21 mouse cellular contexts compared by ENCODE assay signal in genomic region chr1:172683957-172684356, GRCm38 (mm10). TPM values are rescaled to one million over a fixed set of nuclear protein-coding genes. Genes with fewer than 3 reads are reported as not detected.
"Had no signal": no experiment of that assay in that cellular context is flagged by ENCODE, and none has a peak within 500 bp of the region (broad histone marks: within the 10 kb centered on the region; RNA-seq: fewer than 3 reads in every experiment).

No protein-coding gene starts in this region.

- DNase-seq: kidney, adult 2 months; kidney, postnatal 25 days; layer of hippocampus, postnatal 36 days; liver, embryonic 13.5 days; lung, adult 2 months; thymus, adult 18-20 months; thymus, postnatal 36 days had no signal

- H3K27ac ChIP-seq: kidney, postnatal 0 days; left cerebral cortex, adult 2 months; liver, embryonic 13.5 days; macrophage; midbrain, embryonic 12.5 days had no signal

- H3K4me3 ChIP-seq: left cerebral cortex, adult 2 months; liver, embryonic 13.5 days; midbrain, embryonic 12.5 days had no signal

- H3K9me3 ChIP-seq: liver, embryonic 13.5 days had no signal

- H3K4me2 ChIP-seq: liver, embryonic 13.5 days; midbrain, embryonic 12.5 days had no signal

- H3K9ac ChIP-seq: liver, embryonic 13.5 days; midbrain, embryonic 12.5 days had no signal

- H3K27me3 ChIP-seq: liver, embryonic 13.5 days; midbrain, embryonic 12.5 days had no signal

- H3K36me3 ChIP-seq: liver, embryonic 13.5 days; midbrain, embryonic 12.5 days had no signal

- ATAC-seq: midbrain, embryonic 16.5 days had no signal

- H3K4me1 ChIP-seq: liver, embryonic 13.5 days; midbrain, embryonic 12.5 days had no signal

RNA-seq across cellular contexts. Expression of gene Crp, which starts 13.9 kb away (rescaled TPM):
- total RNA-seq: layer of hippocampus, adult 8-10 months; layer of hippocampus, postnatal 10 days; layer of hippocampus, postnatal 36 days; left cerebral cortex, adult 2 months; left cerebral cortex, postnatal 10 days; left cerebral cortex, postnatal 36 days; megakaryocyte, adult 5-6 weeks had no signal
- polyA plus RNA-seq: kidney, adult 2 months; kidney, postnatal 0 days; large intestine, adult 2 months; limb, embryonic 11.5 days; limb, embryonic 14.5 days; lung, adult 2 months; macrophage; midbrain, embryonic 12.5 days; midbrain, embryonic 16.5 days; small intestine, adult 2 months had no signal
